ENCODE assay signal across 1 mouse cellular context in the genomic region with DNA sequence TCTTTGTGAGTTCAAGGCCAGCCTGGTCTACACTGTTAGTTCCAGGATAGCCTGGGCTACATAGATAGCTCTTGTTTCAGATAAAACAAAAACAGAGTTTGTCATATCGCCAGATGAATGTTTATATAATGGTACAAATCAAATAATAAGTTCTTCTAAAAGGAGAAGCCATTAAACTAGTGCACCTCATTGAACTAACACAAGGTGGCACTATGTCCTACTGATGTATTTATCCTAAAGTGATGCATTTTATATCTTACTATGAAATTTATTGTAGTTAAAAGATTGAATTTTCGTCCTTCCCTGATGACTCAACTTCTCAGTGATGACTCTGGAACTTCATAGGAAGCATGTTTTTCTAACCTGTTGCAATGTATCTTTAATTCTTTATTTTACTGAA.
TF ChIP-seq lines count a peak whose summit lies in the region.

No protein-coding gene starts in this region.

TF ChIP-seq in MEL, 35 proteins besides CTCF, POLR2A, EP300 and RAD21:
- TF ChIP-seq NRF1 (IDR thresholded peaks at IDR 0.05; ENCODE audit: insufficient read depth, low read depth, low read length, poor library complexity, severe bottlenecking) = no peak
